Mouse (Mus musculus): ENCODE results near the gene Carnmt1.

Gene Carnmt1

GRCm38 (mm10) chr19:18670608-18671007 is at the start of gene Carnmt1:
TSS of gene Carnmt1 (plus strand) at chr19:18670764.
- DNase-seq (ENCODE audit: low read depth in 2 of 2, low spot score in 2 of 2), result peak; percentile 98

GRCm38 (mm10) chr19:18623894-18624293 is 46.7 kb upstream of the Carnmt1 start:
- DNase-seq (ENCODE audit: low read depth in 2 of 2, low spot score in 2 of 2), result no peak

- DNase-seq (ENCODE audit: low read depth in 2 of 2, low spot score in 2 of 2), result no peak
These were observed 41.0 kb upstream of the Carnmt1 start for GRCm38 (mm10) chr19:18629589-18629988.

GRCm38 (mm10) chr19:18630221-18631119 is 40.1 kb upstream of the Carnmt1 start:
- DNase-seq (ENCODE audit: low read depth in 2 of 2, low spot score in 2 of 2), result peak in 1 of 2 experiments; percentile 26

GRCm38 (mm10) chr19:18631161-18631643 is 39.4 kb upstream of the Carnmt1 start:
- DNase-seq (ENCODE audit: low read depth in 2 of 2, low spot score in 2 of 2), result peak; percentile 14 to 32

- peak; percentile 81 to 88 for DNase-seq (ENCODE audit: low read depth in 2 of 2, low spot score in 2 of 2)
These were observed 38.8 kb upstream of the Carnmt1 start, which contains the start of the genes Ostf1 and Nmrk1 for GRCm38 (mm10) chr19:18631644-18632219. TSS of gene Ostf1 (minus strand) at chr19:18631823. TSS of gene Nmrk1 (plus strand) at chr19:18631950.

- DNase-seq (ENCODE audit: low read depth in 2 of 2, low spot score in 2 of 2), result no peak
These were observed 38.1 kb upstream of the Carnmt1 start for GRCm38 (mm10) chr19:18632231-18633185.

- DNase-seq (ENCODE audit: low read depth in 2 of 2, low spot score in 2 of 2), result no peak
These were observed 32.6 kb upstream of the Carnmt1 start for GRCm38 (mm10) chr19:18637954-18638353.

GRCm38 (mm10) chr19:18638949-18639348 is 31.6 kb upstream of the Carnmt1 start:
- no peak for DNase-seq (ENCODE audit: low read depth in 2 of 2, low spot score in 2 of 2)

GRCm38 (mm10) chr19:18639552-18639951 is 31.0 kb upstream of the Carnmt1 start:
- no peak for DNase-seq (ENCODE audit: low read depth in 2 of 2, low spot score in 2 of 2)

- no peak for DNase-seq (ENCODE audit: low read depth in 2 of 2, low spot score in 2 of 2)
These were observed 29.6 kb upstream of the Carnmt1 start for GRCm38 (mm10) chr19:18641001-18641400.

- DNase-seq (ENCODE audit: low read depth in 2 of 2, low spot score in 2 of 2), result no peak
These were observed 27.2 kb upstream of the Carnmt1 start for GRCm38 (mm10) chr19:18643411-18643810.

- DNase-seq (ENCODE audit: low read depth in 2 of 2, low spot score in 2 of 2), result no peak
These were observed 26.5 kb upstream of the Carnmt1 start for GRCm38 (mm10) chr19:18644084-18644483.

GRCm38 (mm10) chr19:18646397-18646796 is 24.2 kb upstream of the Carnmt1 start:
- DNase-seq (ENCODE audit: low read depth in 2 of 2, low spot score in 2 of 2), result no peak

GRCm38 (mm10) chr19:18646853-18647420 is 23.6 kb upstream of the Carnmt1 start:
- peak in 1 of 2 experiments; percentile 4 for DNase-seq (ENCODE audit: low read depth in 2 of 2, low spot score in 2 of 2)

GRCm38 (mm10) chr19:18647775-18648557 is 22.6 kb upstream of the Carnmt1 start:
- no peak for DNase-seq (ENCODE audit: low read depth in 2 of 2, low spot score in 2 of 2)

- DNase-seq (ENCODE audit: low read depth in 2 of 2, low spot score in 2 of 2), result no peak
These were observed 22.0 kb upstream of the Carnmt1 start for GRCm38 (mm10) chr19:18648558-18648945.

GRCm38 (mm10) chr19:18649955-18650354 is 20.6 kb upstream of the Carnmt1 start:
- DNase-seq (ENCODE audit: low read depth in 2 of 2, low spot score in 2 of 2), result no peak

GRCm38 (mm10) chr19:18650473-18650872 is 20.1 kb upstream of the Carnmt1 start:
- DNase-seq (ENCODE audit: low read depth in 2 of 2, low spot score in 2 of 2), result no peak

GRCm38 (mm10) chr19:18652592-18652991 is 18.0 kb upstream of the Carnmt1 start:
- no peak for DNase-seq (ENCODE audit: low read depth in 2 of 2, low spot score in 2 of 2)

Measured in CD8-positive naive resting alpha-beta T cell, adult 2 months (primary cell).